Mouse (Mus musculus): Measurements from ENCODE around the gene Lcn12.

- TF ChIP-seq POLR2A (IDR thresholded peaks at IDR 0.05; ENCODE audit: low read depth, low read length) (no peak), CTCF (conservative IDR thresholded peaks at IDR 0.05; ENCODE audit: insufficient read depth, insufficient read length, low read depth, low read length) (no peak)
Observed at GRCm38 (mm10) chr2:25540541-25540948, 46.8 kb upstream of the Lcn12 start.

All from kidney, adult 2 months (tissue).